Mouse (Mus musculus) MEL (cell line): ENCODE measurements around the gene Rffl. TPM values are rescaled to one million over a fixed set of nuclear protein-coding genes. Genes with fewer than 3 reads are reported as not detected.
A peak's percentile ranks its signal among the peaks of the same experiment; 100 is the strongest.

Source experiments
- DNase-seq: peaks from one replicate; pipeline ENCODE4 v3.0.0; 2011; ENCODE audit warnings: low read depth, low spot score
- H3K27ac ChIP-seq: 2 replicates; pipeline ENCODE4 v1.5.1; 2012; ENCODE audit warnings: low read depth, mild to moderate bottlenecking, control low read depth, low read length, moderate library complexity; ENCODE audit not compliant: control insufficient read depth
- H3K27me3 ChIP-seq, 2 experiments: fragments of 150-350 bp in 1 of 2; sonication (generic) in 1 of 2; 2 replicates each; pipeline ENCODE4 v1.6.1; 2012; ENCODE audit warnings: low read length in 2 of 2, mild to moderate bottlenecking in 2 of 2, improper control_type of control experiment in 1 of 2, moderate library complexity in 1 of 2; ENCODE audit not compliant: insufficient read depth in 2 of 2, control insufficient read depth in 1 of 2
- H3K36me3 ChIP-seq, 2 experiments: 2 replicates each; pipeline ENCODE4 v1.6.1; 2012 to 2014; ENCODE audit warnings: low read length in 2 of 2, improper control_type of control experiment in 1 of 2, inconsistent platforms in 1 of 2, mild to moderate bottlenecking in 1 of 2; ENCODE audit not compliant: insufficient read depth in 2 of 2, control insufficient read depth in 1 of 2
- H3K4me1 ChIP-seq, 2 experiments: fragments of 150-350 bp in 1 of 2; sonication (generic) in 1 of 2; 2 replicates each; pipeline ENCODE4 v1.6.1; 2012; ENCODE audit warnings: low read length in 2 of 2, improper control_type of control experiment in 1 of 2, mild to moderate bottlenecking in 1 of 2; ENCODE audit not compliant: insufficient read depth in 2 of 2, control insufficient read depth in 1 of 2
- H3K4me3 ChIP-seq, 2 experiments: fragments of 150-350 bp in 1 of 2; sonication (generic) in 1 of 2; 2 replicates each; pipeline ENCODE4 v1.5.1; 2012; ENCODE audit warnings: low read depth in 2 of 2, low read length in 2 of 2, mild to moderate bottlenecking in 2 of 2, moderate library complexity in 2 of 2, control low read depth in 1 of 2, improper control_type of control experiment in 1 of 2; ENCODE audit not compliant: control insufficient read depth in 1 of 2, insufficient read depth in 1 of 2
- H3K79me2 ChIP-seq: 2 replicates; pipeline ENCODE4 v1.6.1; 2012; ENCODE audit warnings: mild to moderate bottlenecking, low read length, moderate library complexity; ENCODE audit not compliant: control insufficient read depth, poor library complexity, insufficient read depth
- H3K9ac ChIP-seq: 2 replicates; pipeline ENCODE4 v1.6.1; 2012; ENCODE audit warnings: low read depth, mild to moderate bottlenecking, control low read depth, low read length, moderate library complexity; ENCODE audit not compliant: control insufficient read depth, poor library complexity, severe bottlenecking
- H3K9me3 ChIP-seq: fragments of 150-350 bp; sonication (generic); replicated peaks from 2 replicates; pipeline ENCODE4 v1.6.1; 2012; ENCODE audit warnings: mild to moderate bottlenecking, low read length, improper control_type of control experiment, moderate library complexity; ENCODE audit not compliant: insufficient read depth
- CHD1 ChIP-seq: IDR thresholded peaks from 2 replicates; pipeline ENCODE4 v1.6.1; 2012; ENCODE audit warnings: low read depth, mild to moderate bottlenecking, inconsistent platforms, low read length, improper control_type of control experiment
- CTCF ChIP-seq, 3 experiments: IDR thresholded peaks in 2 of 3; conservative IDR thresholded peaks in 1 of 3; 2 replicates each; pipeline ENCODE4 v1.5.1; 2011 to 2012; ENCODE audit warnings: low read length in 3 of 3, low read depth in 2 of 3, mild to moderate bottlenecking in 2 of 3, improper control_type of control experiment in 1 of 3, inconsistent platforms in 1 of 3, mixed read lengths in 1 of 3, moderate library complexity in 1 of 3; ENCODE audit not compliant: control insufficient read depth in 1 of 3, insufficient read depth in 1 of 3, poor library complexity in 1 of 3, severe bottlenecking in 1 of 3
- E2F4 ChIP-seq: IDR thresholded peaks from 2 replicates; pipeline ENCODE4 v1.6.1; 2011; ENCODE audit warnings: low read depth, low read length, improper control_type of control experiment, borderline replicate concordance
- ETS1 ChIP-seq: IDR thresholded peaks from 2 replicates; pipeline ENCODE4 v1.6.1; 2012; ENCODE audit warnings: low read depth, mild to moderate bottlenecking, inconsistent platforms, low read length, improper control_type of control experiment, moderate library complexity
- GABPA ChIP-seq: IDR thresholded peaks from 2 replicates; pipeline ENCODE4 v1.6.1; 2012; ENCODE audit warnings: low read depth, mild to moderate bottlenecking, inconsistent platforms, low read length, improper control_type of control experiment, moderate library complexity
- MAX ChIP-seq: IDR thresholded peaks from 2 replicates; pipeline ENCODE4 v1.6.1; 2011; ENCODE audit warnings: low read length, improper control_type of control experiment
- MEF2A ChIP-seq: IDR thresholded peaks from 2 replicates; pipeline ENCODE4 v1.6.1; 2014; ENCODE audit warnings: low read depth, mild to moderate bottlenecking, inconsistent platforms, low read length, improper control_type of control experiment; ENCODE audit not compliant: poor library complexity, insufficient replicate concordance, severe bottlenecking; ENCODE audit errors: extremely low read depth
- MXI1 ChIP-seq: IDR thresholded peaks from 2 replicates; pipeline ENCODE4 v1.6.1; 2011; ENCODE audit warnings: mild to moderate bottlenecking, low read depth, low read length, improper control_type of control experiment
- MYB ChIP-seq: IDR thresholded peaks from 2 replicates; pipeline ENCODE4 v1.6.1; 2011; ENCODE audit warnings: mild to moderate bottlenecking, low read depth, low read length, improper control_type of control experiment
- MYC ChIP-seq: IDR thresholded peaks from 2 replicates; pipeline ENCODE4 v1.6.1; 2011; ENCODE audit warnings: low read depth, mild to moderate bottlenecking, low read length, improper control_type of control experiment, moderate library complexity
- NELFE ChIP-seq: IDR thresholded peaks from 2 replicates; pipeline ENCODE4 v1.6.1; 2011; ENCODE audit warnings: low read depth, low read length, improper control_type of control experiment
- POLR2A ChIP-seq, 2 experiments: IDR thresholded peaks; 2 replicates each; pipeline ENCODE4 v1.6.1; 2011 to 2012; ENCODE audit warnings: low read length in 2 of 2, mild to moderate bottlenecking in 2 of 2, control low read depth in 1 of 2, improper control_type of control experiment in 1 of 2, low read depth in 1 of 2, moderate library complexity in 1 of 2; ENCODE audit not compliant: control insufficient read depth in 1 of 2, insufficient read depth in 1 of 2, poor library complexity in 1 of 2
- POLR2AphosphoS5 ChIP-seq: IDR thresholded peaks from 2 replicates; pipeline ENCODE4 v1.6.1; 2012; ENCODE audit warnings: low read depth, borderline replicate concordance, mild to moderate bottlenecking, inconsistent platforms, low read length, moderate library complexity, mixed read lengths
- RCOR1 ChIP-seq: IDR thresholded peaks from 2 replicates; pipeline ENCODE4 v1.6.1; 2012; ENCODE audit warnings: low read depth, mild to moderate bottlenecking, inconsistent platforms, low read length, improper control_type of control experiment
- SMC3 ChIP-seq: IDR thresholded peaks from 2 replicates; pipeline ENCODE4 v1.6.1; 2011; ENCODE audit warnings: low read depth, low read length, improper control_type of control experiment
- TBP ChIP-seq: IDR thresholded peaks from 2 replicates; pipeline ENCODE4 v1.8.0; 2011; ENCODE audit warnings: low read depth, low read length, improper control_type of control experiment
- UBTF ChIP-seq: IDR thresholded peaks from 2 replicates; pipeline ENCODE4 v1.6.1; 2012; ENCODE audit warnings: low read depth, mild to moderate bottlenecking, inconsistent platforms, low read length, improper control_type of control experiment, moderate library complexity, borderline replicate concordance; ENCODE audit not compliant: insufficient read depth
- USF1 ChIP-seq: IDR thresholded peaks from 2 replicates; pipeline ENCODE4 v1.6.1; 2014; ENCODE audit warnings: low read depth, mild to moderate bottlenecking, inconsistent platforms, low read length, improper control_type of control experiment, moderate library complexity
- USF2 ChIP-seq, 2 experiments: IDR thresholded peaks; 2 replicates each; pipeline ENCODE4 v1.6.1; 2011 to 2012; ENCODE audit warnings: improper control_type of control experiment in 2 of 2, low read length in 2 of 2, borderline replicate concordance in 1 of 2, inconsistent platforms in 1 of 2, low read depth in 1 of 2, mild to moderate bottlenecking in 1 of 2; ENCODE audit not compliant: insufficient read depth in 1 of 2
- ZC3H11A ChIP-seq: IDR thresholded peaks from 2 replicates; pipeline ENCODE4 v1.6.1; 2012; ENCODE audit warnings: low read depth, mild to moderate bottlenecking, inconsistent platforms, low read length, improper control_type of control experiment
- ZKSCAN1 ChIP-seq: IDR thresholded peaks from 2 replicates; pipeline ENCODE4 v1.6.1; 2012; ENCODE audit warnings: low read depth, mild to moderate bottlenecking, inconsistent platforms, low read length, improper control_type of control experiment, moderate library complexity
- ZNF384 ChIP-seq: IDR thresholded peaks from 2 replicates; pipeline ENCODE4 v1.6.1; 2012; ENCODE audit warnings: low read depth, mild to moderate bottlenecking, inconsistent platforms, low read length, improper control_type of control experiment
- polyA plus RNA-seq, 2 experiments: library from polyadenylated mRNA; stranded (reverse) in 1 of 2; unstranded in 1 of 2; fragments of >175 nt in 1 of 2; fragments of >200 nt in 1 of 2; gene quantifications; 2 replicates each; pipeline versions ENCODE4 v1.2.1 to v1.2.4; 2012; ENCODE audit warnings: low replicate concordance in 2 of 2, low read depth in 1 of 2; ENCODE audit not compliant: insufficient read length in 2 of 2, insufficient read depth in 1 of 2, missing spikeins in 1 of 2
- total RNA-seq: library from RNA; depleted of rRNA; stranded (reverse); fragments of 300-350 nt; gene quantifications from 2 replicates; pipeline ENCODE4 v1.2.3, GENCODE M21; 2012

Rffl gene
- total and polyA plus RNA-seq, 3 experiments = 15.2 to 17.8 TPM; not detected in 1

DNA sequence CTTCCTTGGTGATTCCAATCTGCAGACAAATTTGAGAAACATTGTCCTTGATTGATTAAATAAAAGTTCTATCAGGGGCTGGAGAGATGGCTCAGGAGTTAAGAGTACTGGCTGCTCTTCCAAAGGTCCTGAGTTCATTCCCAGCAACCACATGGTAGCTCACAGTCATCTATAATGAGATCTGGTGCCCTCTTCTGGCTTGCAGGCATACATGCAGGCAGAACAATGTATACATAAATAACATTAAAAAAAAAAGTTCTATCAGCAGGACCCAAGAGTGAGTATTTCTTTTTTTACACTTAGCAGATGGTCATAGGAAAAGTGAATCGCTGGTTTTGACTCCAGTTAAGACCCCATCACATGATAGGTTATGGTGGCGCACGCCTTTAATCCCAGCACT is 15.5 kb upstream of the Rffl start (continued):
- TF ChIP-seq MAX (peak; percentile 40; the same call in 1 of the 2 replicates), GABPA (no peak), USF2 (IDR thresholded peaks at IDR 0.05; ENCODE audit: borderline replicate concordance in 1 of 2, insufficient read depth in 1 of 2, low read depth in 1 of 2, low read length in 2 of 2) (no peak), ETS1 (no peak), MEF2A (no peak), POLR2AphosphoS5 (no peak), TBP (no peak), CTCF (IDR thresholded peaks at IDR 0.05 in 2 of 3, conservative IDR thresholded peaks at IDR 0.05 in 1 of 3; ENCODE audit: control insufficient read depth in 1 of 3, insufficient read depth in 1 of 3, low read depth in 2 of 3, low read length in 3 of 3, poor library complexity in 1 of 3, severe bottlenecking in 1 of 3) (peak in 2 of 3 experiments; percentile 59 to 72; a peak in 5 of 6 replicates), E2F4 (no peak)

DNA sequence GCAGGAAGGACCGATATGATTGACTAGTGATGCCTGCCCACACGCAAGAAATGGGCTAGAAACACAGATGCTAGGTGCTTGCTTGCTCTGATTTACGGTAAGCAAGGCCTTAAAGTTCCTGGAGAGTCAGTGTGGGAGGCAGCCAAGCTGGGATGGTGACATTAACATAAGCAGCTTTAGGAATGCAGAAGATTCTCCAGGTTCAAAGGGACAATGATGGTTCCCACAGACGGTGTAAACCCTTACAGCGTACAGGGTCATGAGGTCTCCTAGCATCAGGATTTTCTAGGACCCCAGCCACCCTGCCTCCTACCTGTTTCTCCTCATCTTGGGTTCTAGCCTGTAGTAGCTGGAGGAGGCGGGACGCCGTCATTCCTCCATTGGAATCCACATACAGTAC is 12.2 kb upstream of the Rffl start:
- no peak overlapping the region for H3K4me3 ChIP-seq
- no peak overlapping the region for H3K27ac ChIP-seq
- no peaks in the 10 kb centered on the region for H3K27me3 ChIP-seq
- TF ChIP-seq POLR2A (IDR thresholded peaks at IDR 0.05; ENCODE audit: control insufficient read depth in 1 of 2, insufficient read depth in 1 of 2, low read depth in 1 of 2, low read length in 2 of 2, poor library complexity in 1 of 2) (no peak), ZC3H11A (no peak), SMC3 (no peak), CHD1 (no peak), ZKSCAN1 (no peak), MYC (no peak), MYB (no peak), NELFE (no peak), MXI1 (no peak), MEF2A (no peak), UBTF (no peak), ZNF384 (no peak), RCOR1 (no peak), USF1 (no peak)
- no peaks in the 10 kb centered on the region for H3K79me2 ChIP-seq
- H3K9me3 ChIP-seq = no peaks in the 10 kb centered on the region
- DNase-seq = no peak
- no peak overlapping the region for H3K9ac ChIP-seq
- peaks cover 0 to 1% of the 10 kb centered on the region in 2 experiments; a peak in 1 of 4 replicates for H3K36me3 ChIP-seq
- peaks cover 0 to under 1% of the 10 kb centered on the region in 2 experiments; a peak in 1 of 4 replicates for H3K4me1 ChIP-seq
